Mouse (Mus musculus) embryonic fibroblast, embryonic 13.5 days (primary cell): ENCODE results near the gene Snupn.

Experiments used
- CTCF ChIP-seq: IDR thresholded peaks from 2 replicates; pipeline ENCODE4 v1.5.1; 2011; ENCODE audit warnings: mild to moderate bottlenecking, control low read depth, low read length, moderate library complexity, borderline replicate concordance; ENCODE audit not compliant: insufficient read depth
- POLR2A ChIP-seq: IDR thresholded peaks from 2 replicates; pipeline ENCODE4 v1.6.1; 2011; ENCODE audit warnings: low read depth, mild to moderate bottlenecking, control low read depth, low read length, moderate library complexity

GRCm38 (mm10) chr9:56917131-56917530 is 33.5 kb upstream of the Snupn start:
- no peak for TF ChIP-seq POLR2A
- no peak for TF ChIP-seq CTCF
